In genomic region chr9:24472514-24472913, GRCm38 (mm10) we compare ENCODE assay signal across 28 mouse cellular contexts. TPM values are rescaled to one million over a fixed set of nuclear protein-coding genes. Genes with fewer than 3 reads are reported as not detected.
A peak's percentile ranks its signal among the peaks of the same experiment; 100 is the strongest.
DNase-seq lines count a peak whose midpoint lies in the region; ATAC-seq and TF ChIP-seq lines count a peak whose summit lies in the region.
"Had no signal": no experiment of that assay in that cellular context is flagged by ENCODE, and none has a peak within 500 bp of the region (broad histone marks: within the 10 kb centered on the region; RNA-seq: fewer than 3 reads in every experiment).

No protein-coding gene starts in this region.

- no peak for TF ChIP-seq POLR2A in MEL (IDR thresholded peaks at IDR 0.05; ENCODE audit: control insufficient read depth in 1 of 2, insufficient read depth in 1 of 2, low read depth in 1 of 2, low read length in 2 of 2, poor library complexity in 1 of 2)

- H3K36me3 ChIP-seq in MEL (ENCODE audit: control insufficient read depth in 1 of 2, insufficient read depth in 2 of 2, low read length in 2 of 2) = peaks cover 11 to 17% of the 10 kb centered on the region in 2 experiments
- peaks cover 46% of the 10 kb centered on the region for H3K36me3 ChIP-seq in liver, embryonic 12.5 days
- H3K36me3 ChIP-seq in liver, embryonic 16.5 days (ENCODE audit: control insufficient read depth, insufficient read depth) = no peaks in the 10 kb centered on the region; the same call in none of the 2 replicates

- peaks cover 1% of the 10 kb centered on the region; the same call in 1 of the 2 replicates for H3K79me2 ChIP-seq in MEL (ENCODE audit: control insufficient read depth, insufficient read depth, low read length, poor library complexity)

- peak overlapping the region in 1 of 2 experiments; percentile 32; a peak in 2 of 4 replicates for H3K4me3 ChIP-seq in MEL (ENCODE audit: control insufficient read depth in 1 of 2, insufficient read depth in 1 of 2, low read depth in 2 of 2, low read length in 2 of 2)
- no peak overlapping the region for H3K4me3 ChIP-seq in liver, embryonic 12.5 days
- H3K4me3 ChIP-seq in liver, embryonic 16.5 days (ENCODE audit: low read depth, low read length) = no peak overlapping the region
- H3K4me3 ChIP-seq: embryonic facial prominence, embryonic 10.5 days; embryonic facial prominence, embryonic 13.5 days; erythroblast, embryonic 14.5 days; forebrain, embryonic 10.5 days; forebrain, embryonic 13.5 days; hindbrain, embryonic 13.5 days had no signal

- peak overlapping the region; percentile 92 for H3K27ac ChIP-seq in MEL (ENCODE audit: control insufficient read depth, low read depth, low read length)
- H3K27ac ChIP-seq in liver, embryonic 12.5 days = peak overlapping the region; percentile 25; the same call in 1 of the 2 replicates
- no peak overlapping the region for H3K27ac ChIP-seq in liver, embryonic 16.5 days (ENCODE audit: low read length)
- H3K27ac ChIP-seq: embryonic facial prominence, embryonic 10.5 days; embryonic facial prominence, embryonic 13.5 days; forebrain, embryonic 10.5 days; forebrain, embryonic 13.5 days; hindbrain, embryonic 13.5 days had no signal

- 31% methylated on average over 3 of the region's 3 CpGs for WGBS in liver, embryonic 12.5 days (ENCODE audit: insufficient replicate concordance)
- 39% methylated on average over 3 of the region's 3 CpGs for WGBS in liver, embryonic 16.5 days (ENCODE audit: insufficient replicate concordance)

- peaks cover 7 to 20% of the 10 kb centered on the region in 2 experiments for H3K4me1 ChIP-seq in MEL (ENCODE audit: control insufficient read depth in 1 of 2, insufficient read depth in 2 of 2, low read length in 2 of 2)
- peaks cover 11% of the 10 kb centered on the region for H3K4me1 ChIP-seq in liver, embryonic 12.5 days
- no peaks in the 10 kb centered on the region; the same call in 1 of the 2 replicates for H3K4me1 ChIP-seq in liver, embryonic 16.5 days (ENCODE audit: control insufficient read depth, low read depth, low read length)
- H3K4me1 ChIP-seq: embryonic facial prominence, embryonic 10.5 days; embryonic facial prominence, embryonic 13.5 days; forebrain, embryonic 10.5 days; forebrain, embryonic 13.5 days; hindbrain, embryonic 13.5 days had no signal

- peak; percentile 94 to 97 for TF ChIP-seq EP300 in MEL (IDR thresholded peaks at IDR 0.05; ENCODE audit: low read depth in 1 of 2, low read length in 2 of 2)

- no peak overlapping the region for H3K4me2 ChIP-seq in liver, embryonic 12.5 days
- H3K4me2 ChIP-seq in liver, embryonic 16.5 days (ENCODE audit: low read depth, low read length) = no peak overlapping the region
- H3K4me2 ChIP-seq: embryonic facial prominence, embryonic 13.5 days; forebrain, embryonic 13.5 days; heart, embryonic 11.5 days; hindbrain, embryonic 13.5 days had no signal

- peak; percentile 79 for DNase-seq in MEL (ENCODE audit: low read depth, low spot score)
- no peak for DNase-seq in urinary bladder, postnatal 10 days (ENCODE audit: low spot score)
- no peak for DNase-seq in layer of hippocampus, postnatal 10 days (ENCODE audit: low spot score in 2 of 2)
- DNase-seq: adrenal gland, adult 2 months; adrenal gland, postnatal 14 days; cerebellum, adult 11 months; cerebellum, adult 2 months; cerebellum, adult 9-11 months; cerebellum, postnatal 25 days; embryo, embryonic 11 days; gastrocnemius, postnatal 10 days; gastrocnemius, postnatal 36 days; heart, adult 11 months had no signal

- H3K27me3 ChIP-seq in MEL (ENCODE audit: control insufficient read depth in 1 of 2, insufficient read depth in 2 of 2, low read length in 2 of 2) = no peaks in the 10 kb centered on the region
- H3K27me3 ChIP-seq in liver, embryonic 12.5 days (replicated peaks) = no peaks in the 10 kb centered on the region
- H3K27me3 ChIP-seq in liver, embryonic 16.5 days (ENCODE audit: control insufficient read depth, insufficient read depth, low read depth, low read length) = no peaks in the 10 kb centered on the region
- H3K27me3 ChIP-seq: CH12.LX; embryonic facial prominence, embryonic 13.5 days; forebrain, embryonic 13.5 days; hindbrain, embryonic 13.5 days had no signal

- ATAC-seq in liver, embryonic 12.5 days = no peak
- 0 out of 2 replicates have a peak, but pooled peaks have one; percentile 21 for ATAC-seq in liver, embryonic 16.5 days (ENCODE audit: low read depth)
- peak; percentile 84 for ATAC-seq in megakaryocyte-erythroid progenitor cell, adult 5-6 weeks (replicated peaks; ENCODE audit: low FRiP score, low TSS enrichment, poor library complexity, severe bottlenecking)
- ATAC-seq in CD4-positive, CD25-positive, alpha-beta regulatory T cell, adult 4 months = no peak
- ATAC-seq: forebrain, embryonic 13.5 days; forebrain, embryonic 16.5 days; hindbrain, embryonic 16.5 days had no signal

- H3K9ac ChIP-seq in MEL (ENCODE audit: control insufficient read depth, low read depth, low read length, poor library complexity, severe bottlenecking) = peak overlapping the region; percentile 14; the same call in 1 of the 2 replicates
- H3K9ac ChIP-seq in liver, embryonic 12.5 days = no peak overlapping the region
- H3K9ac ChIP-seq in liver, embryonic 16.5 days (ENCODE audit: low read depth, low read length) = no peak overlapping the region
- H3K9ac ChIP-seq: embryonic facial prominence, embryonic 13.5 days; forebrain, embryonic 13.5 days; hindbrain, embryonic 13.5 days had no signal

- no peaks in the 10 kb centered on the region for H3K9me3 ChIP-seq in MEL (replicated peaks; ENCODE audit: insufficient read depth, low read length)
- no peaks in the 10 kb centered on the region for H3K9me3 ChIP-seq in liver, embryonic 12.5 days (replicated peaks)
- no peaks in the 10 kb centered on the region for H3K9me3 ChIP-seq in liver, embryonic 16.5 days (replicated peaks; ENCODE audit: control insufficient read depth, low read length)
- H3K9me3 ChIP-seq: embryonic facial prominence, embryonic 10.5 days; embryonic facial prominence, embryonic 13.5 days; forebrain, embryonic 10.5 days; forebrain, embryonic 13.5 days; G1E; hindbrain, embryonic 13.5 days had no signal

- no peak; the same call in 1 of the 2 replicates for TF ChIP-seq RAD21 in MEL (IDR thresholded peaks at IDR 0.05; ENCODE audit: low read depth, low read length)

- TF ChIP-seq CTCF in MEL (IDR thresholded peaks at IDR 0.05 in 2 of 3, conservative IDR thresholded peaks at IDR 0.05 in 1 of 3; ENCODE audit: control insufficient read depth in 1 of 3, insufficient read depth in 1 of 3, low read depth in 2 of 3, low read length in 3 of 3, poor library complexity in 1 of 3, severe bottlenecking in 1 of 3) = no peak

TF ChIP-seq in MEL, 35 proteins besides CTCF, POLR2A, EP300 and RAD21 (continues in another document):
- no peak for TF ChIP-seq CHD1 (IDR thresholded peaks at IDR 0.05; ENCODE audit: low read depth, low read length)
- TF ChIP-seq TCF12 (IDR thresholded peaks at IDR 0.05; ENCODE audit: low read depth, low read length) = peak; percentile 89
- no peak for TF ChIP-seq CHD2 (IDR thresholded peaks at IDR 0.05; ENCODE audit: low read length)
- no peak for TF ChIP-seq ZNF384 (IDR thresholded peaks at IDR 0.05; ENCODE audit: low read depth, low read length)
- no peak for TF ChIP-seq E2F4 (IDR thresholded peaks at IDR 0.05; ENCODE audit: borderline replicate concordance, low read depth, low read length)
- no peak for TF ChIP-seq POLR2AphosphoS2 (IDR thresholded peaks at IDR 0.05; ENCODE audit: low read length)
- TF ChIP-seq ELF1 (IDR thresholded peaks at IDR 0.05; ENCODE audit: low read depth, low read length) = no peak
- TF ChIP-seq MEF2A (IDR thresholded peaks at IDR 0.05; ENCODE audit: extremely low read depth, insufficient replicate concordance, low read depth, low read length, poor library complexity, severe bottlenecking) = 0 out of 2 replicates have a peak, but pooled peaks have one; percentile 12
- no peak for TF ChIP-seq NRF1 (IDR thresholded peaks at IDR 0.05; ENCODE audit: insufficient read depth, low read depth, low read length, poor library complexity, severe bottlenecking)
- TF ChIP-seq GABPA (IDR thresholded peaks at IDR 0.05; ENCODE audit: low read depth, low read length) = no peak
- TF ChIP-seq JUND (IDR thresholded peaks at IDR 0.05; ENCODE audit: low read depth, low read length) = no peak
- TF ChIP-seq UBTF (IDR thresholded peaks at IDR 0.05; ENCODE audit: borderline replicate concordance, insufficient read depth, low read depth, low read length) = no peak
- TF ChIP-seq RCOR1 (IDR thresholded peaks at IDR 0.05; ENCODE audit: low read depth, low read length) = peak; percentile 84
- TF ChIP-seq SIN3A (IDR thresholded peaks at IDR 0.05; ENCODE audit: low read length) = peak; percentile 84
- TF ChIP-seq USF1 (IDR thresholded peaks at IDR 0.05; ENCODE audit: low read depth, low read length) = no peak
- TF ChIP-seq GATA1 (IDR thresholded peaks at IDR 0.05; ENCODE audit: low read depth, low read length) = peak; percentile 77
- no peak for TF ChIP-seq MAX (IDR thresholded peaks at IDR 0.05; ENCODE audit: low read length)
- TF ChIP-seq BHLHE40 (IDR thresholded peaks at IDR 0.05; ENCODE audit: borderline replicate concordance, low read depth, low read length) = no peak; the same call in 1 of the 2 replicates
- 0 out of 2 replicates have a peak, but pooled peaks have one; percentile 44 for TF ChIP-seq TBP (IDR thresholded peaks at IDR 0.05; ENCODE audit: low read depth, low read length)
- TF ChIP-seq USF2 (IDR thresholded peaks at IDR 0.05; ENCODE audit: borderline replicate concordance in 1 of 2, insufficient read depth in 1 of 2, low read depth in 1 of 2, low read length in 2 of 2) = no peak
- TF ChIP-seq MAZ (IDR thresholded peaks at IDR 0.05; ENCODE audit: low read depth, low read length) = no peak
- TF ChIP-seq TAL1 (IDR thresholded peaks at IDR 0.05; ENCODE audit: low read length) = peak; percentile 38
- TF ChIP-seq HCFC1 (IDR thresholded peaks at IDR 0.05; ENCODE audit: low read depth, low read length) = no peak
- TF ChIP-seq MYB (IDR thresholded peaks at IDR 0.05; ENCODE audit: low read depth, low read length) = peak; percentile 99
- TF ChIP-seq ZKSCAN1 (IDR thresholded peaks at IDR 0.05; ENCODE audit: low read depth, low read length) = no peak

RNA-seq across cellular contexts. Expression of gene Dpy19l1, which starts 30.4 kb away (rescaled TPM):
- total RNA-seq in MEL (2012; rRNA removed) = 35.3 TPM in 2 replicates
- 10 to 100 TPM; 26.9 to 71.6 TPM for polyA plus RNA-seq in MEL (2012; ENCODE audit: insufficient read depth in 1 of 2, insufficient read length in 2 of 2, low read depth in 1 of 2, low replicate concordance in 2 of 2, missing spikeins in 1 of 2)
- 27.4 and 30.8 TPM in 2 replicates for polyA plus RNA-seq in liver, embryonic 12.5 days (2016; fragmentation: Nextera tagmentation; extraction: Ambion mirVana)
- 7.1 and 7.3 TPM in 2 replicates for polyA plus RNA-seq in liver, embryonic 16.5 days (2015; fragmentation: Nextera tagmentation; extraction: Ambion mirVana)
- total RNA-seq in megakaryocyte-erythroid progenitor cell, adult 5-6 weeks (2014; fragmentation: Nextera tagmentation) = 61.1 and 75.0 TPM in 2 replicates
- total RNA-seq in megakaryocyte-erythroid progenitor cell, adult 5-6 weeks (2017) = 98.1 and 106 TPM in 2 replicates
- polyA plus RNA-seq in CD4-positive, CD25-positive, alpha-beta regulatory T cell, adult 4 months (2017; shearing (Covaris generic)) = 1 to 10 TPM; 3.6 to 7.2 TPM
- 10 to 100 TPM; 35.9 to 37.9 TPM for total RNA-seq in layer of hippocampus, postnatal 10 days (2021)

Comparison
In these comparisons a context has a peak if more than half of its experiments do, and no peak if none do; other contexts are left out.
1. ATAC-seq: peak in liver, embryonic 16.5 days (single experiment) and megakaryocyte-erythroid progenitor cell, adult 5-6 weeks (single experiment); none in liver, embryonic 12.5 days (single experiment) and CD4-positive, CD25-positive, alpha-beta regulatory T cell, adult 4 months (single experiment).